Mouse (Mus musculus) bone marrow macrophage, adult 2 months (primary cell): ENCODE results near the gene Lime1.

Experiments used
- CTCF ChIP-seq: IDR thresholded peaks from 2 replicates; pipeline ENCODE4 v1.5.1; 2012; ENCODE audit warnings: low read depth, mild to moderate bottlenecking, low read length, moderate library complexity
- POLR2A ChIP-seq: IDR thresholded peaks from 2 replicates; pipeline ENCODE4 v1.6.1; 2012; ENCODE audit warnings: mild to moderate bottlenecking, low read depth, low read length, borderline replicate concordance

- no peak for TF ChIP-seq CTCF
- no peak for TF ChIP-seq POLR2A
Observed at GRCm38 (mm10) chr2:181401497-181401896, 21.6 kb downstream of the Lime1 start.
